Comparison of ENCODE assay signal across 8 mouse cellular contexts in the genomic region with DNA sequence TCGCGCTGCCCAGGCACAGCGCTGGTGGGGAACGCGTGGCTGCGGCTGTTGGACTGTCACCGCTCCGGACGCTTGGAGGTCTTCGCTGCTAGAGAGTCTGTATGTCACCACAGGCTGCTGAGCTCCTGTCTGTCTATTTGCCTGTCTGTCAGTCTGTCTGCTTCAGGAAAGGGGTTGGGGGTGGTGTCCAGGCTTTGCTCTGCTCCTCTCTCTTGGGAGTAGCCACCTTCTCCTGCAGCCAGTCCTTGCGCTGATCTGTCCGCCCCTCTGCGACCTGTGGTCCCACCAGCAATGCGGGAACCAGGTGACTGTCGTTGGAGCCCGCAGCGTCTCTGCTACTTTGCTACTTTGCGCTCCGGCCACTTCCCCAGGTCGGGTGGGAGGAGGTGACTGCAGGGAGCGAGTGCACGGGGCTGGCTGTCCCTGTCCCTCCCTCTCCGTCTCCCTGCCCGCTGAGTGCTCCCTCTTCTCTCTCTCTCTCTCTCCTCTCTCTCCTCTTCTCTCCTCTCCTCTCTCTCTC. TPM values are rescaled to one million over a fixed set of nuclear protein-coding genes. Genes with fewer than 3 reads are reported as not detected.
DNase-seq lines count a peak whose midpoint lies in the region; ATAC-seq and TF ChIP-seq lines count a peak whose summit lies in the region.

No protein-coding gene starts in this region.

- H3K4me3 ChIP-seq in spleen, adult 2 months (ENCODE audit: extremely low read depth, insufficient read depth, insufficient read length): peak overlapping the region; percentile 28; the same call in 1 of the 2 replicates
- peak overlapping the region; percentile 28 for H3K4me3 ChIP-seq in stomach, embryonic 15.5 days (replicated peaks)

- DNase-seq in adrenal gland, postnatal 10 days: peak; percentile 16
- DNase-seq in adrenal gland, postnatal 4 days (ENCODE audit: low spot score in 2 of 2): no peak
- DNase-seq in spleen, adult 2 months (ENCODE audit: low read depth in 1 of 2, low spot score in 2 of 2): no peak
- DNase-seq in spleen, postnatal 36 days (ENCODE audit: low spot score in 2 of 2): no peak
- DNase-seq in urinary bladder, adult 18-20 months (ENCODE audit: low spot score in 2 of 2): no peak

- H3K9ac ChIP-seq in stomach, embryonic 15.5 days: no peak overlapping the region

- no peaks in the 10 kb centered on the region for H3K9me3 ChIP-seq in stomach, embryonic 15.5 days

- peak overlapping the region; percentile 57 for H3K4me2 ChIP-seq in stomach, embryonic 15.5 days

- under 1% methylated on average over 24 of the region's 24 CpGs for WGBS in spleen, adult 2 months
- under 1% methylated on average over 24 of the region's 24 CpGs for WGBS in stomach, embryonic 15.5 days

- H3K27ac ChIP-seq in spleen, adult 2 months (ENCODE audit: insufficient read depth, low read length): no peak overlapping the region
- H3K27ac ChIP-seq in stomach, embryonic 15.5 days: no peak overlapping the region

- TF ChIP-seq POLR2A in spleen, adult 2 months (IDR thresholded peaks at IDR 0.05; ENCODE audit: low read depth, low read length): no peak

- peaks cover 15% of the 10 kb centered on the region for H3K4me1 ChIP-seq in spleen, adult 2 months (ENCODE audit: control insufficient read depth, insufficient read depth, insufficient read length)
- no peaks in the 10 kb centered on the region for H3K4me1 ChIP-seq in stomach, embryonic 15.5 days

- no peaks in the 10 kb centered on the region for H3K36me3 ChIP-seq in spleen, adult 2 months (ENCODE audit: control insufficient read depth, insufficient read depth, low read length)
- H3K36me3 ChIP-seq in stomach, embryonic 15.5 days: no peaks in the 10 kb centered on the region

- ATAC-seq in hematopoietic stem cell, adult 5-6 weeks (replicated peaks in 1 of 2; ENCODE audit: insufficient read depth in 1 of 2, low FRiP score in 2 of 2, low TSS enrichment in 1 of 2, low read depth in 1 of 2, poor library complexity in 2 of 2, severe bottlenecking in 2 of 2): peak; percentile 51 to 68
- peak; percentile 51 for ATAC-seq in megakaryocyte-erythroid progenitor cell, adult 5-6 weeks (replicated peaks; ENCODE audit: low FRiP score, low TSS enrichment, poor library complexity, severe bottlenecking)
- no peak for ATAC-seq in stomach, embryonic 15.5 days (ENCODE audit: insufficient read depth, low FRiP score, low read depth)

- no peak for TF ChIP-seq CTCF in spleen, adult 2 months (IDR thresholded peaks at IDR 0.05; ENCODE audit: extremely low read depth, insufficient read depth, insufficient read length, insufficient replicate concordance)

- H3K27me3 ChIP-seq in spleen, adult 2 months (ENCODE audit: control insufficient read depth, insufficient read depth, low read length): peaks cover 15% of the 10 kb centered on the region
- peaks cover 45% of the 10 kb centered on the region for H3K27me3 ChIP-seq in stomach, embryonic 15.5 days (replicated peaks)

RNA-seq across cellular contexts. Expression of a gene that starts 1.2 kb away (rescaled TPM):
- total RNA-seq in adrenal gland, postnatal 10 days (2021): 1 to 10 TPM; 1.4 to 2.7 TPM
- total RNA-seq in adrenal gland, postnatal 4 days (2021): 1 to 10 TPM in 1 of 2 experiments, under 1 TPM in 1; 0.95 to 4.9 TPM
- polyA plus RNA-seq in spleen, adult 2 months (2012; rRNA removed): 0.42 and 0.87 TPM in 2 replicates
- total RNA-seq in hematopoietic stem cell, adult 5-6 weeks (2017): 11.2 and 17.6 TPM in 2 replicates
- 1.9 and 6.6 TPM in 2 replicates for total RNA-seq in megakaryocyte-erythroid progenitor cell, adult 5-6 weeks (2014; fragmentation: Nextera tagmentation)
- total RNA-seq in megakaryocyte-erythroid progenitor cell, adult 5-6 weeks (2017): 0.46 and 0.56 TPM in 2 replicates
- 1.2 and 2.7 TPM in 2 replicates for polyA plus RNA-seq in stomach, embryonic 15.5 days (2015; fragmentation: Nextera tagmentation; extraction: Ambion mirVana)
